Mouse (Mus musculus) right cerebral cortex, adult 2 months (tissue): Measurements from ENCODE around the gene Rptor.
A peak's percentile ranks its signal among the peaks of the same experiment; 100 is the strongest.

Source experiments
- DNase-seq, 2 experiments: peaks; one replicate each; pipeline ENCODE4 v3.0.0; 2021 to 2022; ENCODE audit warnings: low spot score in 2 of 2

Rptor gene

GRCm38 (mm10) chr11:119603527-119603905 is 811 bp downstream of the Rptor start:
- DNase-seq = peak in 1 of 2 experiments; percentile 33

GRCm38 (mm10) chr11:119607464-119607863 is 4.8 kb downstream of the Rptor start:
- DNase-seq = no peak

GRCm38 (mm10) chr11:119611496-119611895 is 8.8 kb downstream of the Rptor start:
- no peak for DNase-seq

DNA sequence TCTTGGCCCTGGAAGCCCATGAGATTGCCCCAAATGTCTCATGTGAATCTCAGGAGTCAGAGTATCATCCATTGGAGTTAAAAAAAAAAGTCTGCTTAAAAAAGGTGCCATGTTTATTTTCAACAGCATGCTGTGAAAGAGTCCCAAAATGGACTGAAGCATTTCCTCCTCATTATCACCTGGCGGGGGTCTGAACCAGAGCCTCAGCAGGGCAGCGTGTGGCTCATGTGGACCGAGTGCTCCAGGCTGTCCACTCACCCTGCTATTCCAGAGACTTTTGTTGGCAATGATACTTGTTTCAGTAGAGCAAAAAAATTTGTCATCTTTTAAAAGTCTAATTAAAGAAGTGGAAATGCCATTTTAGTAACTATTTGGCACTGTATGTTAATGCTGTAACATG is 9.5 kb downstream of the Rptor start:
- DNase-seq = no peak

- DNase-seq = no peak
Observed at GRCm38 (mm10) chr11:119615087-119615486, 12.4 kb downstream of the Rptor start.

DNA sequence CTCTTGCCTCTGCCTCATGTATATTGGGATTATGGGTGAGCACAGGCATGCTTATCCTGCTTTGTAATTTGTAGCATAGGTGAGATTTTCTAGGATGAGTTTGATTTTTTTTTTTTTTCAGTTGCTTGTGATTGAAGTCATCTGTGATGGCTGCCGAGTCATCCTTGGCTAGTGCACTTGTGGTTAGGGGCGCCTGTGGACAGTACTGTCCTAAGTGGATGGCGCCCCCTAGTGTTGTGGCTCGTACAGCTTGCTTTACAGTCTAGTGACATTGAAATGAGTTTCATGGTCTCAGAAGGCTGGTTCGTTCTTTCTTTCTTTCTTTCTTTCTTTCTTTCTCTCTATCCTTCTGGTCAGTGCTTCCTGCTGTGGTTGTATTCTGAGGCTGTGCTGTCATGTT is 16.1 kb downstream of the Rptor start:
- peak; percentile 74 to 82 for DNase-seq

- no peak for DNase-seq
Observed at GRCm38 (mm10) chr11:119621266-119621665, 18.6 kb downstream of the Rptor start.

DNA sequence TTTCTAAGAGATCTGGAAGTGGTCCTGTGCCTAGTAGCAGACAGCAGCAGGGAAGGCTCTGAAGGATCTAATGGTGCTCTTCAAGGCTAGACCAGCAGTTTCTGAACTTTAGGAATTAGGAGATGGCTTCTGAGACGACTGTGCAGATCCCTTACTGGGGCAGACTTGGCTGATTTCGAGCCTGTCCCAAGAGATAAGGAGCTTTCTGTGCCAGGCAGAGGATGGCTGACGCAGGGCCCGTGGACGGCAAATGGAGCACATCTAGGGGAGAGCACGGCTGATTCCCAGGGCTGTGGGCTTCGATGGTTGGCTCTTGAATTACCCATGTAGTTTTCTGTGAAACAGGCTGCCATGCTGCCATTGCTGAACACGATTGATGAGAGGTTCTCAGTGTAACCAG is 21.1 kb downstream of the Rptor start:
- DNase-seq = no peak

- DNase-seq = no peak
Observed at GRCm38 (mm10) chr11:119624401-119624800, 21.7 kb downstream of the Rptor start.

DNA sequence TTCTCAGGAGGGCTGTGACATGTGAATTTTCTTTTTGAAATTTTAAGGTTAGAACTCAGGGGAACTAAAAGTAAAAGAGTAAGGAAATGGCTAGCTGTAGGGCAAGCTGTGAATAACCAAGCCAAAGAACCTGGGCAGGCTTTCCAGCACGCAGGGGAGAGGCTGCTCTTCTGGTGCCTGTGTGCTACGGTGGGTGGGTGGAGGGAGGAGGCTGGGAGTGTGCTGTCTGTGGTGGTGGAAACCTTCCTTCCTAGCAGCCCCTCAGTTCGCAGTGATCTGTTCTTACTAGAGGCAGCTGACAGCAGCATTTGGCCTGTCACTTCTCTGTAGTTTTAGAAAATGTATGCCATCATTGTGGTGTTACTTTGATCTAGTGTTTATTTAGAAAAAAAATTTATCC is 22.2 kb downstream of the Rptor start:
- peak in 1 of 2 experiments; percentile 24 for DNase-seq

- DNase-seq = no peak
Observed at GRCm38 (mm10) chr11:119625476-119625875, 22.8 kb downstream of the Rptor start.

DNA sequence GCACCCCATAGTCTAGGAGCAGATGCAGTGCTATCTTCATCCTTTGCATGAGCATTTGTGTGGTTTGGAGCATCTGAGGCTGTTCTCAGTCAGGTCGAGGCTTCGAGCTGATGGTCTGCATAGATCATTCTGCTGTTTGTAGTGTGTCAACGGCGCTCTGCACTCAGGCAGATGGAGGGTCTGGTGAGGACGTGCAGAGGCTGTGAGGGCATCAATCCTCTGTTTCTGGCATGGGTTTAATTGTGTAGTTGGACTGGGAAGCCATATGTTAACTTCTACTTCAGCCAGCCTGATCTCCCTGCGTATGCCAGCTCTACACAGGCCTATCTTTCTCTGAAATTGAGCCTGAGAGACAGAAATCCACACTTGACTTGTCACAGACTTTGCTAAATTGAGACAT is 23.2 kb downstream of the Rptor start:
- no peak for DNase-seq

- no peak for DNase-seq
Observed at GRCm38 (mm10) chr11:119627243-119627642, 24.5 kb downstream of the Rptor start.

DNA sequence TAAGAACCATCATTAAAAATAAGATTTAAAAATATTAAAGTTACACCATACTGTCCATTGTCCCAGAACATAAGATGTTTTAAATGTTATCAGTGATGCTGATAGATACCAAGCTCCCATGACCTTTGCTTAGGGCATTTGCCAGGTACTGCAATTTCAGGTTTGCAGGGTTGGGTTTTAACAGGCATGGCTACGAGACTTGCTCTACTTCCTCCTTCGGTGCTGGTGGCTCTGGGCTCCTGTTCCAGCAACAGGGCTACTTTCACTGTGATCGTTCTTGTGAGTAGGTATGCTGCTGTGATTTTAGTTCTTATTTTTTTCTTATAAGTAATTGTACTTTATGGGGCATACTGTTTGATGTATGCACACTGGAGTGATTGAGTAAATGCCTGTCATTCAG is 26.4 kb downstream of the Rptor start:
- DNase-seq = no peak

GRCm38 (mm10) chr11:119630329-119630728 is 27.6 kb downstream of the Rptor start:
- no peak for DNase-seq

DNA sequence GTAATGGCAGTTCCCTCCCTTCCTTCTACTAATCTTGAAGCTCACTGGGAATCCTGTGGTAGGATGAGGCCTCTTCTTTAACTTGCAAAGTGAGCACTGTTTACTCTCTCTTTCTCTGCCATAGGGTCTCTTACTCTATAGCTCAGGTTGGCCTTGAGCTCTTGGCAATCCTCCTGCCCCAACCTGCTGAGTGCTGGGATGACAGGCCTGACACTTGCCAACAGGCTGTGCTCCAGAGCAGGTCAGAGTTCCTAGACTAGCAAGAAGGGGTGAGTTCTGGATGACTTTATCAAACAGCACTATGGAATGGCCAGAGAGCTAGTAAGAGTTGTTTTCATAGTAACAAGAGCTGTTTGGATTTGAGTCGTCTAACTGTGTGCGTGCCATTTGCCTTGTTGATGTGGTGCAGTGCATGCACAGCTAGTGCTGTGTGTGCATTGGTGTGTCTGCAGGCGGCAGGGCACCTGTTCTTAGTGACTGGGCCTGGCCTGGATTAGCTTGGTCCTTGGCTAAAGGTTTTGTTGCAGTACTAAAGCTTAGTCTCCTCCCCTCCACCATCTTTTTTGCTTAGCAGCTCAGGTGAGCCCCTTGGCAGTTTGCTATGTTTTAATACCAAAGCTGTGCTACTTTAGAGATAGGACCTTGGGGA is 28.6 kb downstream of the Rptor start:
- no peak for DNase-seq

GRCm38 (mm10) chr11:119636371-119636883 is 33.7 kb downstream of the Rptor start:
- no peak for DNase-seq

DNA sequence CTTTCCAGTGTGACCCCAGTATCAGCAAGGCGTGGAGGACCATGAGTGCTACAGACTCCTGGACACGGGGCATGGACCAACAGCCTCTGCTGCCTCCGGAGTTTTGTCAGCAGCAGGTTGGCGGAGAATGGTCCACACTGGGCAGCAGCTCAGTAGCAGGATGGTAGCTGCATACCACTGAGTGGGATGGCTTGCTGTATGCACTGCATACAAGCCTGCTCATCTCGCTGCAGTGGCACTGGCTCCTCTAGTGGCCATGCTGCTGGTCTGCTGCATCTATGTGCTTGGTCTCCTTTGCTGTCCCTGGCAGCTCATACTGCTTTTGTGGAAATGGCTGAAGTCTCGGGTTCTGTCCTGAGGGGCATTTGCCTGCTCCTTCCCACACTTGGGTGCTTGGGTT is 34.8 kb downstream of the Rptor start:
- DNase-seq = no peak

DNA sequence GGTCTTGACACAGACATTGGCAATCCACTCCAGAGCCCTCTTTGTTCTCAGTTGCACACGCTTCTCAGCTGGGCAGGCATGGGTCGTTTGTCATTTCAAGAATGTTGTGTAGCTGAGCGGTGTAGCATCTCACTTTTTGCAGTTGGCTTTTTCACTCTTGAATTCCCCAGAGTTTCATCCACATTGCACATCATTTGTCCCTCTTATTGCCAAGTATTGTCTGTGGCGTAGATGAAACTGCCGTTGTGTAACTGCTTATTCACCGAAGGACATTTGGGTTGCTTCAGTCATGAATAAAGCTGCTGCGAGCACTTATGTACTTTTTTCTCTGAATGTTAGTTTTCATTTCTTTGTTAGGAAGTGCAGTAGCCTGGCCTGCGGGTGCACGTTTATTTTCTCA is 37.8 kb downstream of the Rptor start:
- no peak for DNase-seq

DNA sequence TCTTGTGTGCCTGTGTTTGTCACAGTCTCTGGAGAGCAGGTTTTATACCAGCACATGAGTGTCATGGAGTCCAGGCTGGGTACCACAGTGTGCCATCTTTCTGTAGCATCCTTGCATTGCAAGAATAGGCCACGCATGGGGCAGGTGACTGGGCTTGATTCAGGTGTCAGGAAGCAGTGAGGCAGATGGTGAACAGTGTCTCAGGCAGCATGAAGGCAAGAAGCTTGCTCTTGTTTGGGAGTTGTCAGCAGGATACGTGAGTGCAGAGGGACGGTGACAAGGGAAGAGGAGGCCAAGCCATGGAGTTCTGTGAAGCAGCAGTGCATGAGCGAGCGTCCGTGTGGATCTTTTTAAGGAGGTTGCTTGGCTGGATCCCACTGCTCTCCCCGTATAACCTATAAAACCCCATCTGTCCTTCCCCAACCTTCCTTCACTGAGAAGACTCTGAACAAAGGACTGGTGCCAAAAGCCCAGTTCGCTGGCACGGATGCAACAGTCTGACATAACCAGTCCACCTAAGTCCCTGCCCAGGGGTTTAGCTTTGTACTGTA is 39.2 kb downstream of the Rptor start:
- DNase-seq = no peak

- no peak for DNase-seq
Observed at GRCm38 (mm10) chr11:119643347-119643746, 40.6 kb downstream of the Rptor start.

DNA sequence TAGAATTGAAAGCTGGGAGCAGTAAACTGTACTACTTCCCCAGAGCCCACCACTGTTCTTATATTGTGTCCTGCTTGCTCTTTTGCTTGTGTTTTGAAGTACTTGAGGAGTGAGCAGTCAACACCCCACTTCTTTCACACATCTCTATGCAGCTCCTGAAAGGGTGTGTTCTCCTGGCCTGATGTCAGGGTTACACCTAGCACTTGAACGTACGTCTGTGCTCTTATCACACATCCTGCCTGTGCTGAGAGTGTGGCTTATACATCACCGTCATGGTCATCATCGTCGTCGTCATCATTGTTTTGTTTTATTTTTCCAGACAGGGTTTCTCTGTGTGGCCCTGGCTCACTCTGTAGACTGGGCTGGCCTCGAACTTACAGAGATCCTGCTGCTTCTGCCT is 41.4 kb downstream of the Rptor start:
- no peak for DNase-seq

DNA sequence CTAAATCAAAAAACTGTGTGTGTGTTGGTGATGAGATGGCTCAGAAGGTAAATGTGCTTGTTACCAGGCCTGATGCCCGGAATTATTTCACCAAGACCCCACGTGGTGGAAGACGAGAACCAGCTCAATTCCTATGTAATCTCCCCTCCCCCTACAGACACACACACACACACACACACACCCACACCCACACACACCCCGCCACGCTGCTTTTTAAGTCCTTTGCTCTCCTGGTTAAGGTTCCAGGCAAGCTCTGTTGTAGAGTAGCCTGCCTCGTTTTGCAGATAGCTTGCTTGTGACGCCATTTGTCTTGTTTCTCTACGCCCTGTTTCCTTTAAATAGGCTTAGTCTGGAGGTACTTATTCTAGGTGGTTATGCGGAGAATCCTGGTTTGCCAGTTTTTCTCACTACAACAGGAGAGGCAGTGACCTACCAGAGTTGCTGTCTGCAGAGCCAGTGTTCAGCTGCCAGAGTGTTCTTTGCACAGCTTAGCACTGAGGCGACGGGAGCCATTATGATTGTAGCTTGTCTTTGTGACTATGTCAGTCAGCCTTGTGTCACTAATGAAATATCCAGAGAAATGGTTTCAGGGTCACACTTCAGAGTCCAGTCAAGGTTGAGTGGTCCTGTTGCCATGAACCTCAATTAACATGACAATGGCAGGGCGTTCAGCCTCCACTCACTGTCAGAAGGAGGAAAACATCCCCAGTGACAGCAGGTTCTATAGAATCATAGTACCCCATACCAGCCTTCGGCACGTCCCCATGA is 42.1 kb downstream of the Rptor start:
- DNase-seq = no peak
